Mouse (Mus musculus): Measurements from ENCODE around the gene Eif3b. TPM values are rescaled to one million over a fixed set of nuclear protein-coding genes. Genes with fewer than 3 reads are reported as not detected.

Gene Eif3b
- 56.8 and 66.9 TPM in 2 replicates for polyA plus RNA-seq (2012; rRNA removed)

GRCm38 (mm10) chr5:140418489-140419441, at the start of gene Eif3b:
Gene Eif3b (plus strand): TSS chr5:140419328.

DNA sequence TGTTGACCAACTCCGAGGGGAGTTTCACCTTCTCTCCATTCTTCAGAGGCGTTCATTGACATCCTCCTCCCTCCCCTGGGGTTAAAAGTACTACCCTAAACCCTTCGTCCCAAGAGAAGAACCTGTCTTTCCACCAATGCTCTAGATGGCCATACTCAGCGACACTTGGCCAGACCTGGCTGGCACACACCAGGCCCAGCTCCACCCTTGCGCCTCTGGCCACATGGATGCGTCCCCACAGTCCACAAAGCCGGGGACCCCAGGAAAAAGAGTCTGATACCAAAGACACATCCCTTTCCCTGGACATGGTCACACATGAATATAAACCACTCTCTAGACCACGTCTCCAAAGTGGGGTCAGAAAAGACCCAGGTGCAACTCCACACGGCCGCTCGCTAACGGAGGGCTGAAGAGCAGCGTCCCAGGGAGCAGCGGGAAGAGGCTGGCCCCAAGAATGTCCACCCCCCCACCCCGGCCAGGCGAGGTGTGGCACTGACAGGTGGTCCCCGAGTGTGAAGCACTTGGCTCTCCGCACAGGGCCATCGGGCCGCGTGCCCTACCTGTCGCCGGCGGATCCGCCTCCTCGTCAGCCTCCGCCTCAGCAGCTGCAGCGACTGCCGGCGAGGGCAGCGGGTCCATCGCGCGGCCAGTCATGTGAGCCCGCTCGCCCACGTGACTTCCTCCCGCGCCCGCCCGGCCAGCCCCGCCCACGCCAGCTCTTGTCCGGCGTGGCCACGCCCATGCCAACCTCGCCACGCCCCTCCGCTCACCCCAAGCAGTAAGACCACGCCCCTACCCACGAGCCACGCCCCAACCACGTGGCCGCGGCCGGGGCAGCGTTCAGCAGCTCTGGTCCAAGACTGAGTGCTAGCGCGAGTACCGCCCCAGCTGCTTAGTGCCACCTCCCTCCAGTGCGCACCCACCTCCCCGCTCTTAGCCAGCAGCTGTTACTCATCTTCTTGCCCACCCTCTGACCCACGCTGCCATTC, 30.2 kb upstream of the Eif3b start, which contains the start of gene Snx8:
Snx8 (minus strand) TSS at position 675 of the 989 bp plus-strand sequence.

GRCm38 (mm10) chr5:140445345-140445744, 26.2 kb downstream of the Eif3b start, which contains the start of gene Gm4869:
Gene Gm4869 (plus strand): TSS chr5:140445645.

Other genes with a start within 250 kb of the Eif3b start
- gene Mad1l1, start 97.8 kb upstream of the Eif3b start, polyA plus RNA-seq (2012; rRNA removed) = 14.5 and 14.8 TPM in 2 replicates
- gene Nudt1, start 97.7 kb upstream of the Eif3b start, polyA plus RNA-seq (2012; rRNA removed) = 1.8 and 3.2 TPM in 2 replicates
- 3.1 and 3.2 TPM in 2 replicates for gene Mrm2, start 87.4 kb upstream of the Eif3b start, polyA plus RNA-seq (2012; rRNA removed)
- 6.2 and 7.8 TPM in 2 replicates for gene Snx8, start 30.1 kb upstream of the Eif3b start, polyA plus RNA-seq (2012; rRNA removed)
- not detected in 2 replicates for gene Gm4869, start 26.3 kb downstream of the Eif3b start, polyA plus RNA-seq (2012; rRNA removed)
- 13.9 and 18.6 TPM in 2 replicates for gene Chst12, start 86.2 kb downstream of the Eif3b start, polyA plus RNA-seq (2012; rRNA removed)
- not detected in 2 replicates for gene Grifin, start 145.7 kb downstream of the Eif3b start, polyA plus RNA-seq (2012; rRNA removed)
- gene Lfng, start 188.0 kb downstream of the Eif3b start, polyA plus RNA-seq (2012; rRNA removed) = 19.6 and 24.7 TPM in 2 replicates
- gene Ttyh3, start 229.7 kb downstream of the Eif3b start, polyA plus RNA-seq (2012; rRNA removed) = 11.0 and 11.7 TPM in 2 replicates